Mouse (Mus musculus): Measurements from ENCODE around the gene Smim14. TPM values are rescaled to one million over a fixed set of nuclear protein-coding genes. Genes with fewer than 3 reads are reported as not detected.

The Smim14 gene
- polyA plus RNA-seq, 1 experiment, result 310 TPM

- no peak for DNase-seq (ENCODE audit: low spot score)
These were observed 129.0 kb downstream of the Smim14 start for GRCm38 (mm10) chr5:65407989-65408388.

- DNase-seq (ENCODE audit: low spot score), result peak; percentile 56
These were observed 135.6 kb downstream of the Smim14 start for GRCm38 (mm10) chr5:65401251-65401994.

Other genes with a start within 250 kb of the Smim14 start
- 21.7 and 24.1 TPM in 2 replicates for gene Rfc1, start 201.5 kb downstream of the Smim14 start, polyA plus RNA-seq (2012; rRNA removed)
- 0.25 and 0.40 TPM in 2 replicates for gene Klb, start 188.9 kb downstream of the Smim14 start, polyA plus RNA-seq (2012; rRNA removed)
- gene Rpl9, start 145.7 kb downstream of the Smim14 start, polyA plus RNA-seq (2012; rRNA removed), result 1,417 and 1,614 TPM in 2 replicates
- gene Lias, start 145.7 kb downstream of the Smim14 start, polyA plus RNA-seq (2012; rRNA removed), result 38.6 and 41.1 TPM in 2 replicates
- gene Ugdh, start 101.2 kb downstream of the Smim14 start, polyA plus RNA-seq (2012; rRNA removed), result 232 and 283 TPM in 2 replicates
- 0.34 TPM in 1 of 2 replicates, not detected in the other for gene Gm43552, start 44.4 kb downstream of the Smim14 start, polyA plus RNA-seq (2012; rRNA removed)
- gene Ube2k, start within 50 bp of the Smim14 start, polyA plus RNA-seq (2012; rRNA removed), result 72.3 and 74.4 TPM in 2 replicates
- gene Pds5a, start 161.1 kb upstream of the Smim14 start, polyA plus RNA-seq (2012; rRNA removed), result 63.1 and 65.6 TPM in 2 replicates
- gene N4bp2, start 226.3 kb upstream of the Smim14 start, polyA plus RNA-seq (2012; rRNA removed), result 7.9 TPM in 2 replicates

Data from urinary bladder, adult 2 months (tissue).